Mouse (Mus musculus) cerebellum, postnatal 4 days (tissue): Measurements from ENCODE around the gene Zfp503.

Experiments
- DNase-seq, 2 experiments: peaks; one replicate each; pipeline ENCODE4 v3.0.0; 2022; ENCODE audit warnings: low spot score in 2 of 2, mixed read lengths in 1 of 2

Zfp503 gene

GRCm38 (mm10) chr14:21968978-21969377 lies 20.4 kb downstream of the Zfp503 start:
- peak; percentile 63 to 68 for DNase-seq

GRCm38 (mm10) chr14:21967375-21968010 lies 21.9 kb downstream of the Zfp503 start:
- no peak for DNase-seq

DNA sequence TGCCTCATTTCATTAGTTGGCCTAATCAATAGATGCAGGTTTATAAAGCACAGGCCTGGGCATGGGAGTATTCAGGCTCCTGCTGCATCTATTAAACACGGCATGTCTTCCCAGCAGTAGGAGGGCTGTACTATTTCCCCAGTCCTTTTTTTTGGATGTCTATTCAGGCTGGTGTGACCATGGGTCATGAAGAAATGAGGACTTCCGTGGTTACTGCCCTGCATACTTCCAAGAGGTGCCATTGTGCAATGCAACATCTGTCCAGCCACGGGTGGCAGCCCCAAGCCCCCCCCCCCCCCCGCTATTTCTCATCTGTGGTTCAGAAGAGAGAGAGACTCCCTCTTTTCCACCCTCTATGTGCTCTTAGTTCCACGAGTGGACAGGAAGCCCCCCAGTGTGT lies 23.1 kb downstream of the Zfp503 start:
- no peak for DNase-seq

DNA sequence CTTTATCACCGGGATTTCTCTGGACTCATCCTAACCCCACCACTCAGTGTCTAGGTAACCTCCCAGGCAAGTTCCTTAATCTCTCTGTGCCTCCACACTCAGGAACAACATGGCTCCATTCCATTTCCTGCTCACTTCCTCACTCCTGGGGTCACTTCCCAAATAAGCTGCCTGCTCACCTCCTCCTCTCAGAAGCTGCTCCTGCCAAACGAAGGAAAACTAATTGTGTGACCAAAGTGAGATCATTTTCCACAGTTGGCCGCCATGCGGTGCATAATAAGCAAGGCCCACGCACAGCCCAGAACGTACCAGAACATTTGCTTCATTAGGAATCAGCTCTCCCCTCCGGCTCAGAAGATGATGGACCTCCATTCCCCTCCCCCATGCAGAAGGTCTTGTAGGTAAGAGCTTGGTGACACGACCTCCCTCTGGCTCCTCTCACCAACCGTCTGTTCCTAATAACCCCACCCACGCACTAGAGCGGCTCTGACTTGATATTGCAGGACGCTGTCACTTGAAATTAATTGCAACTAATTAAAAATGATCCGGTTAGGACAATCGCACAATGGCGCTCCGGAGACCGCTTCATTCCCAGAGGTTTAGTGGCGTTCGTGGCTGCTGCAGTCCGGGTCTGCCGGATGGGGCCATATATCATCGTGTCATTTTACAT lies 26.9 kb downstream of the Zfp503 start:
- DNase-seq = no peak

- peak in 1 of 2 experiments; percentile 55 for DNase-seq
Measured at GRCm38 (mm10) chr14:21959243-21959642, 30.2 kb downstream of the Zfp503 start.

DNA sequence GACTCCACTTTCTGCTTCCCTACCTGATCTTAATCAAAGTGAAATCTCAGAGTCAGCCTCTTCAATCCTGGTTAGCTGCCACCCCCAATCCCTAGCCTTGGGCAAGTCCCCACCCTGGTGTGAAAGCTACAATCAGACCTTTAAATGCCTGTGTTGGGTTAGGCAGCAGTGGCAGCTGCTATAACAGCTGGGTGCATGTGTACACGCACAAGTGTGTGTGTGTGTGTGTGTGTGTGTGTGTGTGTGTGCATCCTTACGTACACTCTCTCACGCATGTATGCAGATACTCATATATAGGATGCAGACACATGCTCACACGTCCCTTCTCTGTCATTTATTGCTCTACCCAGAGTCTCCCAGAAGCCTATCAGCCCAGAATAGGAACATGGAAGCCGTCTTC lies 30.8 kb downstream of the Zfp503 start:
- DNase-seq = no peak

DNA sequence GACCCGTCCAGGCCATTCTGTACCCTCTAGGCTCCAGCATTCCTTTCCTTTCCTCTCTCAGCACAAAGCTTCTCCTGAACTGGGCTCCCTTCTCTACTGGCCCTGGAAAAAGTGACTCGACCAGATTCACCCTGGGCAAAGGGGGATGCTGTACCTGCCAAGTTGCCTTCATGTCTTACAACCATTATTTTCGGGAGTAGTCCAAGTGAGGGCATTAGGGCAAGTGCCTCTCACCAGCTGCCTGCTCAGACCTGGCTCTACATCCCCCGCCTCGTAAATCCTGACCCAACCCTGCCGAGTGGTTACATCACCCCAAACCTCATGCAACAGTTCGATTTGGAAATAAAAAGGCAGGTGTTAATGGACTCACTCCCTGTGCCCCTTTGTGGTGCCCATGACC lies 36.9 kb downstream of the Zfp503 start:
- no peak for DNase-seq

- no peak for DNase-seq
Measured at GRCm38 (mm10) chr14:21951896-21952523, 37.4 kb downstream of the Zfp503 start.

- DNase-seq = peak in 1 of 2 experiments; percentile 11
Measured at GRCm38 (mm10) chr14:21944946-21945345, 44.5 kb downstream of the Zfp503 start.

- no peak for DNase-seq
Measured at GRCm38 (mm10) chr14:21941581-21941980, 47.8 kb downstream of the Zfp503 start.

- DNase-seq = no peak
Measured at GRCm38 (mm10) chr14:21937116-21937515, 52.3 kb downstream of the Zfp503 start.

DNA sequence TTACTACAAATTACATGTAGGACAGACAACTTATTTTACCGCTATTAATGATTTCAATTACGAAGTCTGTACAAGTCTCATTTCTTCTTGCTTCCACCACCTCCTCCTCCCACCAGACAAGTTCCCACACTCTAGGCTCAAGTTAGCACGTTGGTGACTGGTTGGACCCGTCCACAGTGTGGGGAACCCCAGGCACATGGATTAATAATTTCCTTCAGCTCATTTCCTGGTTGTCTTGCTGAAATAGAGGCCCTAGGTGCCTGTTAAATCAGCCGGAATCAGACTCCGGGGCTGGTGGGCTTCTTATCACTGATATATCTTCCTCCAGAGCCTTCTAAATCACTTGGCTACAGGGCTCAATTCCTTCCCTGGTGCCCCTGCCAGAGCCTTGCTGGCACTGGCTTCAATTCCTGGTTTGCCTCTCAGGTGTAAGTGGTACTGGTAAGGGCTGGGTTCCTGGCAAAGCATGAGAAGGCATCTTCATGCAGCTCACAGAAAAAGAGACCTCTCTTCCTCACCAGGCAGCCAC lies 53.2 kb downstream of the Zfp503 start:
- no peak for DNase-seq
